Mouse (Mus musculus): ENCODE data around the gene Apoa2.

Apoa2 gene

DNA sequence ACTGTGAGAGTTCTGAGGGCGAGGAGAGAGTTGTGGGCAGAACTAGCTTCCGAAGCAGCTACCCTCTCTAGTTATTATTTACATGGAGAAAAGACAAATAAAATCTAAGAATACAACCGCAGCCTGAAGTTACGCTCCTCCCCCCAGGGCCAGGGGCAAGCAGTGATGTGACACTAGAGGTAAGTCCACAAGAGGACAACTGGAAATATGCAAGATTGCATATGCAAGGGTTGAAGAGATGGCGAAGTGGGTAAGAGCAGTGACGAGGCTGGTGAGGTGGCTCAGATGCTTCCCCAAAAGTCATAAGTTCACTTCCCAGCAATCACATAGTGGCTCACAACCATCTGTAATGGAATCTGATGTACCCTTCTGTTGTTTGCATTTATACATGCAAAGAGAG lies 1.7 kb upstream of the Apoa2 start:
- ChIA-PET CTCF (interaction anchor here in 3 of 4 experiments (0.6 to 3.0 kb wide), 6 partner anchors 9 to 86 kb away, joined by 3 to 18 read pairs (median 4); partner anchors contain the start of gene Ppox (in 1 of the 3)), POLR2A (interaction anchor here in 1 of 4 experiments (0.6 kb wide), 1 partner anchor 162 kb away, joined by 5 read pairs; no protein-coding TSS in a partner anchor)

DNA sequence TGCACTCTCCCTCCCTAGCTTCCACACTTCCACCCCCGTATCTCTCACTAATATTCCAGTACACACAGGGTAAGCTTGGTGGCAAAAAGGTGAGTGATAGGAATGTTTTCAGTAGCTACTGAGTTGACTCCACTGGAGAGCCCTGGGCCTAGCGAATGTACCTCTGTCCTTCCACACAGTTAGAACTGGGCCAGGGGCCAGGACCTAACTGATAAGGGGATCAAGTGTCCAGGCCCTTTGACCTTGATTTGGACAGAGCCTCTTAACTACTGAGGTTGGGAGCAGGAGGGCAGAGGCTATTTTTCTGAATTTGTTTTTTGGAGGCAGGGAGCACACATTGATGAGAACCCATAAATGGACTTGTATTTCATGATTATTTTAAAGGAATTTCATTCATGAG lies 1.1 kb upstream of the Apoa2 start:
- CTCF ChIA-PET = interaction anchor here in 1 of 4 experiments (2.0 kb wide), 1 partner anchor 15 kb away, joined by 4 read pairs; no protein-coding TSS in a partner anchor
- POLR2A ChIA-PET = no interaction called here

DNA sequence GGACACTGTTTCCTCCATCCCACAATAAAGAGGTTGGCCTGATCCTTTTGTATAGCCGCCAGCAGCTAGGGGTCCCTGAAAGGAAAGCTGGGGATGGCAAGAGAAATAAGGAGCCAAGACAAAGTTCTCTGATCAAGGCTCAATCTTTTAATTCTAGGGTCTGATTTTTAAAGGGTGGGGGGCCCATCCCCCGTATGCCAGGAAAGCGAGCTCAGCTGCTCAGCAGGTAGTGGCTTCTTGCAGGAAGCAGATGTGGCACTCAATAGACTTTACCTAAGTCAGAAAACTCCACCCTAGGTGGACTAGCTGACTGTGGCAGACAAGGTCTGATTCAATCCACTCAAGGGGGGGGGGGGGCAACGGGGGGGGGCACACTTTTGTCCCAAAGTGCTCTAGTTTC lies 1.9 kb downstream of the Apoa2 start:
- POLR2A ChIA-PET = interaction anchor here in 2 of 4 experiments (0.7 to 0.9 kb wide), 2 partner anchors 12 to 135 kb away, joined by 4 read pairs; no protein-coding TSS in a partner anchor
- CTCF ChIA-PET = interaction anchor here in 1 of 4 experiments (1.2 to 1.6 kb wide), 2 partner anchors 9 to 12 kb away, joined by 3 read pairs; no protein-coding TSS in a partner anchor

DNA sequence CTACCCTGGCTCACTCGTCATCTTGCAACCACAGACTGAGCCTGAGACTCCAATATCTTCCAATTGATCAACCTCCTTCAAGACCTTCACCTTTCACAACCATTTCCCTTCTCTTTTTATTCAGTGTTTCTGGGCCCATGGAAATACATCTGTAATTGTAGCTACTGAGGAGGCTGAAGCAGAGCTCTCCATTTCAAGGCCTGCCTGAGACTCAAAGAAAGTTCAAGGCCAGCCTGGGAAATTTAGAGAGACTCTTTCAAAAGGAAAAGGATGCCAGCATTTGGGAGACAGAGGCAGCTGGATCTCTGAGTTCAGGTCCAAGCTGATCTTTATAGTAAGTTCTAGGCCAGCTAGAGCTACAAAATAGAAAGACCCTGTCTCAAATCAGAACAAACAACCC lies 3.0 kb downstream of the Apoa2 start:
- CTCF ChIA-PET = interaction anchor here in 3 of 4 experiments (0.7 to 1.2 kb wide), 4 partner anchors 10 to 97 kb away, joined by 3 to 4 read pairs (median 4); partner anchors contain the start of gene Ndufs2 (in 1 of the 3)
- POLR2A ChIA-PET = interaction anchor here (0.7 to 1.2 kb wide), 5 partner anchors 10 to 348 kb away, joined by 3 to 5 read pairs (median 3); partner anchors contain the start of gene Klhdc9 (in 1 of the 4)

DNA sequence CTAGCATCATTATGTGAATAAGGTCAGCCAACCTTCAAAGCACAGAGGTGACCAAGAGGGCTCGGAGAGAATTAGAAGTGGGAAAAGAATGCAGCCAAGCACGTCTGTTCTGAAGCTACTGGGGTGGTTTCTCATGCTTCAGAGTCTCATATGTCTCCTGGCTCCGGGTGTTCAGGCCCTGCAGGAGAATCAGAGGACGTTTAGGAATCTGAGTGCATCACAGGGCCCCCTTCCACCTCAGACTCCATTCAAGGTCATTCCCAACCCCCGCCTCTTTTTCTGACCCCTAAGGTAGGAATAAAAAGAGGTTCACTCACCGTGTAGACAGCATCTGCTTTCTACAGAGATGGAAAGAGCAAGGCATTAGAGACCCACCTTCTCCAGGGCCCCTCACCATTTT lies 4.9 kb downstream of the Apoa2 start:
- ChIA-PET CTCF (interaction anchor here in 2 of 4 experiments (0.9 to 2.5 kb wide), 3 partner anchors 9 kb away, joined by 3 to 13 read pairs (median 7); no protein-coding TSS in a partner anchor), POLR2A (interaction anchor here in 3 of 4 experiments (0.5 to 1.9 kb wide), 6 partner anchors 9 to 51 kb away, joined by 3 to 5 read pairs (median 4); partner anchors contain the start of genes Pcp4l1 (in 1 of the 3) and Ppox (in 1 of the 3))

DNA sequence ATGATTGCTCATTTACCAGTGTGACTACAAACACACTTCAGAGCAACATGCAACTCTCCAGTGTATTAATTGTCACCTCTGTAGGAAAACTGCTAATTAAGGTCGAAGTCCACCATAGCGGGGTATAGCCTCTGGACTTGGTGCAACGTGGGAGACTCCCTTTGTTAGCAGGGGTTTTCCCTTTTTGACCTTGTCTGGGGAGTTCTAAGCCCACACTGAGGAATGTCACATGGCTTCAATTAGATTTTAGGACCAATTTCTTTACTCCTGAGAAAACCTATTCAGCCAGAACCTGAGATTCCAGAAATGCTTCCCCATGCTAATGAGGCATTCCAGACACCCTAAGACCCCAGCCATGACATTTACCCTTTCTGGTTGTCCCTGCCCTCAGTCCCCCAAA lies 5.4 kb downstream of the Apoa2 start:
- ChIA-PET POLR2A (interaction anchor here in 2 of 4 experiments (0.9 to 1.9 kb wide), 6 partner anchors 8 to 51 kb away, joined by 3 to 5 read pairs (median 4); partner anchors contain the start of gene Ppox (in 1 of the 2)), CTCF (interaction anchor here in 2 of 4 experiments (0.7 to 2.5 kb wide), 3 partner anchors 8 to 9 kb away, joined by 3 to 13 read pairs (median 7); no protein-coding TSS in a partner anchor)

DNA sequence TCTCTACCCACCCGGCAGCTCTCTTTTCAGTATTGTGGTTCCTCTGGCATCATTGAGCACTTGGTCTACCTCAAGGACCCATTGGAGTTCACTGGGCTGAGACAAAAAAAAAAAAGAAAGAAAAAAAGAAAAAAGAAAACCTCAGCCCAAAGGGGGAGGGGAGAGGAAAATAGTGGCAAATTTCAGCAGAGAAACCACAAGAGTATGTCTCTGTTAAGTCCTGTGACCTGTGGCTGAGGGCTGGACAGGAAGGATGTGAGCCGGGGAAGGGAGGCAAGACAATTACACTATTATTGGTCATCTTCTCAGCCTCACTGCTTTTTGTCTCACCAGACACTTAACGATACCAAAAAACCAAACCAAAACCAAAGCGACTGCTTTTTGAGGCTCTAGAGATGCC lies 7.0 kb downstream of the Apoa2 start:
- ChIA-PET CTCF (interaction anchor here in 3 of 4 experiments (0.5 to 2.7 kb wide), 3 partner anchors 9 to 225 kb away, joined by 3 to 8 read pairs (median 3); no protein-coding TSS in a partner anchor), POLR2A (interaction anchor here in 2 of 4 experiments (0.7 to 2.9 kb wide), 6 partner anchors 10 to 83 kb away, joined by 3 to 7 read pairs (median 4); partner anchors contain the start of gene Tomm40l (in 1 of the 2))

DNA sequence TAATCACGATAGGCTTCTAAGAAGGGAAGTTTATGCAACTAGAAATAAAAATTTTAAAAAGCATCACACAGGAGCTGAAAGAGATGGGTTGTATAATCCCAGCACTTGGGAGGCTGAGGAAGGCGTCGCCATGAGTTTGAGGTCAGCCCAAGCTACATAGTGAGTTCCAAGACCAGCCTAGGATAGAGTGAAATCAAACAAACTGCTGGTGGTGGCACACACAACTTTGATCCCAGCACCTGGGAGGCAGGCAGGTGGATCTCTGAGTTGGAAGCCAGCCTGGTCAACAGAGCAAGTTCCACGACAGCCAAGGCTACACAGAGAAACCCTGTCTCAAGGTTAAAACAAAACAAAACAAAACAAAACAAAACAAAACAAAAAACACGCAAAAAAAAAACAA lies 7.5 kb downstream of the Apoa2 start:
- ChIA-PET POLR2A (interaction anchor here in 2 of 4 experiments (0.8 to 2.9 kb wide), 5 partner anchors 10 to 77 kb away, joined by 3 to 7 read pairs (median 4); no protein-coding TSS in a partner anchor), CTCF (interaction anchor here in 2 of 4 experiments (0.5 to 2.7 kb wide), 2 partner anchors 9 to 12 kb away, joined by 3 to 8 read pairs; no protein-coding TSS in a partner anchor)

DNA sequence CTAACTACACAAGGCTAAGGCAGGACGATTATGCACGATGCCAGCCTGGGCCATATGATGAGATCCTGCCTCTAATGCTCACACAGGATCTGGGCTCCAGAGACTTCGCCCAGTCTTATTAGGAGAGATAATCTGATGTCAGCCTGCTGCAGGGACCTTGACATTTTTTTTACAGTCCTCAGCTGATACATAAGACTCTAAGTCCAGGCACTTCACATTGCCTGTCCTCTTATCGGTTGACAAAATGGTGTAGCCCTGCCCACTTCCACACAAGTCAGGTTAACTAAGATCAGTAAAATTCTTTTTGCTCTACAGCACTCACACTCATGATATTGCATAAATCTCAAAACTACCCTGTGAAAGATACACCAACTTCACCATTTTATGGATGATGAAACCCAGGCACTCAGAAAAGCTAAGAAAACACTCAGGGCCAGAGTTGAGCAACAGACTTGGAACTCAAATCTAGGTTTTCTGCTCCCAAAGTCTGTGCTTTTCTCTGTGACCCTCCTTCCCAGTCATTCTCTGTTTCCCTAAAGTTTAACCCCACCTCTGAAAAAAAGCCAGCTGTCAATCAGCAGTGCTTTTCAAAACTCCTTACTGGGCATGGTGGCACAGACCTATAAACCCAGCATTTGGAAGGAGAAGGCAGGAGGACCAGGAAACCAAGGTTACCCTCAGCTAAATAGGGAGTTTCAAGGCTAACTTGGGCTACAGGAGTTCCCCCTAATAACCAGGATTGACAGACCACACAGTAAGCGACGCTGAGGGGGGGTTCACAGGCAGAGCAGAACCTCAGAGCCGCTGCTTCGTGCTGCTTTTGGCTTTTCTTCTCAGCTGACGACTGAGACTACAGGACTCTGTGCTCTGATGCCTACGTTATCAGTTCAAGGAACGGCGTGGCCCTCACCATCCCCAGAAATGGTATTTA lies 8.2 kb downstream of the Apoa2 start:
- ChIA-PET CTCF (interaction anchor here in 1 of 4 experiments (1.1 to 2.7 kb wide), 2 partner anchors 8 to 12 kb away, joined by 3 to 8 read pairs; partner anchors contain the start of gene Apoa2), POLR2A (interaction anchor here in 3 of 4 experiments (0.7 to 2.9 kb wide), 9 partner anchors 8 to 144 kb away, joined by 3 to 7 read pairs (median 3); partner anchors contain the start of gene Apoa2 (in 1 of the 3))

DNA sequence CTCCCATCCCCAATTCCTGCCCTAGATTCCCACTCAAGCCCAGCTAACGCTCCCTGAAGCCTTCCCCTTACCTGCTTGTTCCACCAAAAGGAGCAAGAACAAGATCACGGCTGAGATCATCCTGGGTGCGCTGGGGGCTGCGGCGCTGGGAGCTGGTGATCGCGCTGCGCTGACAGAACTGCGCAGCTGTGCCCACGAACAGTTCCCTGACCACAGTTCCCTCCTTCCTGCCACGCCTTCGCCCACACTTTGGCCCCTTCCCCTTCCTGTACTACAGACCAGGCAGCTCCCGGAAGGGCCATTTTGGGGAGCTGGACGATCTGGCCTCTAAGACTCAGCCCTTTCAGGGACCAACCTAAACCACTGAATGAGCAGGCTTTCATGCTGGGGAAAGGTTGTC lies 9.3 kb downstream of the Apoa2 start, which contains the start of gene Fcer1g:
Gene Fcer1g, minus strand, starts transcription at position 240 of the 400 bp plus-strand sequence.
- POLR2A ChIA-PET = interaction anchor here in 2 of 4 experiments (0.7 to 2.9 kb wide), 10 partner anchors 9 to 177 kb away, joined by 3 to 7 read pairs (median 3); partner anchors contain the start of genes Apoa2 (in 1 of the 2), B4galt3 (in 1 of the 2), Ppox (in 1 of the 2) and Usf1 (in 1 of the 2)
- CTCF ChIA-PET = interaction anchor here in 1 of 4 experiments (0.6 to 2.7 kb wide), 4 partner anchors 9 to 47 kb away, joined by 3 to 8 read pairs (median 3); partner anchors contain the start of genes Apoa2 and Ppox

DNA sequence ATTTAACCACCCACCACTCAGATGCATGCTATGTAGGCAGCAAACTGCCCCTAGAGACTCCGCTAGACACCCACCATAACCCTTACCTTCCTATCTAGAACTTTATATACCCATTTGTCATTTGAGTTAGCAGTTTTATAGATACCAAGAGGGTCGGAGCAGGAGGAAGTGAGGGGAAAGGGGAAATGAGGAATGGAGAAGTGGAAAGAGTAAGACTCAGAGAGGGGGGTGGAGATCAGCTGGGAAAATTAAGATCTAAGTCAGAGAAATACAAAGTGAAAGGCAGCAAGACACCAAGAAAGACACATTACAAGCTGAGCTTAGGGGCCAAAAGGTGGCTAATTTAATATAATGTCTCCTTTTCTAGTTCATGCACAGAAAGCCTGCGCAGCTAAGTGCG lies 9.7 kb downstream of the Apoa2 start:
- POLR2A ChIA-PET = interaction anchor here in 2 of 4 experiments (1.1 to 2.9 kb wide), 9 partner anchors 9 to 177 kb away, joined by 3 to 7 read pairs (median 3); partner anchors contain the start of genes B4galt3 (in 1 of the 2), Ppox (in 1 of the 2) and Usf1 (in 1 of the 2)

DNA sequence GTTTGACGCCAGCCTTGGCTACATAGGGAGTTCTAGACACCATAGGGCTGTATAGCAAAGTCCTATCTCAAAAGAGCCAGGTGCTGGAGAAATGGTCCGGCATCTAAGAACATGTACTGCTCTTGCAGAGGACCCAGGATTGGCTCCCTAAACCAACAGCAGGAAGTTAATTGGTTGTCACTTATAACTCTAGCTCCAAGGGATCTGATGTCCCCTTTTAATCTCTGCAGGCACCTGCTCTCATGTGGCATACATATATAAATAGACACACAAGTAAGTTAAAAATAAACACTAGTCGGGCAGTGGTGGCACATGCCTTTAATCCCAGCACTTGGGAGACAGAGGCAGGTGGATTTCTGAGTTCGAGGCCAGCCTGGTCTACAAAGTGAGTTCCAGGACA lies 10.9 kb downstream of the Apoa2 start:
- ChIA-PET CTCF (interaction anchor here in 1 of 4 experiments (0.6 to 1.3 kb wide), 4 partner anchors 9 to 334 kb away, joined by 3 to 4 read pairs (median 4); no protein-coding TSS in a partner anchor), POLR2A (interaction anchor here in 2 of 4 experiments (0.9 to 1.6 kb wide), 7 partner anchors 8 to 28 kb away, joined by 3 to 4 read pairs (median 4); partner anchors contain the start of gene Tomm40l (in 1 of the 2))

More for the DNA sequence above, 9.7 kb downstream of the Apoa2 start:
- CTCF ChIA-PET = interaction anchor here in 1 of 4 experiments (1.2 to 2.7 kb wide), 4 partner anchors 14 to 333 kb away, joined by 3 to 8 read pairs (median 4); partner anchors contain the start of gene Ppox

DNA sequence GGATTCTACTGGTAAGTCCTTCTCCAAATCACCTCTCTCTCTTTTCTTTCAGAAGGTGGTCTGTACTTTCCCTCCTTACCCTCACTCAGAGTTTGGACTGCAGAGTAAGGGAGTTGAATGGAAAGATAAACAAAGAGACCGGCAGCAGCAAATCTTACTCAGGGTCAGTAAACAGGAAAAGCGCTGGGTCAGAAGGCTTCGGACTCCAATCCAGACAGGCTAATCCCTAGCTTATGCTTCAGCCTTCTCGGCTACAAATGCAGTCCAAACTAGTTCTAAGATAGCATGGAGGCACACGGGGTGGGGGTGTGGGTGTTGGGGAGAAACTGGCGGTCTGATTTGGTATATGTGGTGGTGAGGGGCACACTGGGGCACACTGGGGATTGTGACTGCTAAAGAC lies 12.6 kb downstream of the Apoa2 start:
- CTCF ChIA-PET = interaction anchor here in 2 of 4 experiments (0.9 to 2.3 kb wide), 7 partner anchors 8 to 336 kb away, joined by 3 to 12 read pairs (median 5); no protein-coding TSS in a partner anchor
- POLR2A ChIA-PET = interaction anchor here in 1 of 4 experiments (0.8 to 2.0 kb wide), 3 partner anchors 9 to 44 kb away, joined by 3 to 6 read pairs (median 5); partner anchors contain the start of gene Ppox

DNA sequence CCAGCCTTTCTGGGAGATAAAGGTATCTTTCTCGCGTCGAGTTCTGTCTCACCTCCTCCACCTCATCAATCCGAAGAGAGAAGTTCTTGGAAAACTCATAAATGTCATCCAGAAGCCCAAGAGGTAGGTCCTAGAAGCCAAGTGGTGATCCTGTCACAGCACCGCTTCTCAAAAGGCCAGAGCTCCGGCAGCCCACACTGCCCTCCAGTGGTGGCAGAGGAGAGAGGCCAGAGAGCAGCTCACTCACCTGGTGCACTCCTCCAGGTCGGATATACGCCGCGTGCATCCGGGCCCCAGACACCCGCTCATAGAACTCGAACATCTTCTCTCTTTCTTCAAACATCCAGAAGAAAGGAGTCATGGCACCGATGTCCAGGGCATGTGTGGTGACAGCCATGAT lies 13.6 kb downstream of the Apoa2 start:
- ChIA-PET POLR2A (interaction anchor here in 3 of 4 experiments (0.5 to 2.0 kb wide), 20 partner anchors 8 to 263 kb away, joined by 3 to 6 read pairs (median 3); partner anchors contain the start of genes Adamts4 (in 2 of the 3), B4galt3 (in 1 of the 3) and Ppox (in 1 of the 3)), CTCF (interaction anchor here (0.5 to 2.9 kb wide), 52 partner anchors 8 to 347 kb away, joined by 3 to 18 read pairs (median 4); partner anchors contain the start of genes Tomm40l (in 2 of the 4), Adamts4 (in 1 of the 4), Apoa2 (in 1 of the 4) and B4galt3 (in 1 of the 4))

DNA sequence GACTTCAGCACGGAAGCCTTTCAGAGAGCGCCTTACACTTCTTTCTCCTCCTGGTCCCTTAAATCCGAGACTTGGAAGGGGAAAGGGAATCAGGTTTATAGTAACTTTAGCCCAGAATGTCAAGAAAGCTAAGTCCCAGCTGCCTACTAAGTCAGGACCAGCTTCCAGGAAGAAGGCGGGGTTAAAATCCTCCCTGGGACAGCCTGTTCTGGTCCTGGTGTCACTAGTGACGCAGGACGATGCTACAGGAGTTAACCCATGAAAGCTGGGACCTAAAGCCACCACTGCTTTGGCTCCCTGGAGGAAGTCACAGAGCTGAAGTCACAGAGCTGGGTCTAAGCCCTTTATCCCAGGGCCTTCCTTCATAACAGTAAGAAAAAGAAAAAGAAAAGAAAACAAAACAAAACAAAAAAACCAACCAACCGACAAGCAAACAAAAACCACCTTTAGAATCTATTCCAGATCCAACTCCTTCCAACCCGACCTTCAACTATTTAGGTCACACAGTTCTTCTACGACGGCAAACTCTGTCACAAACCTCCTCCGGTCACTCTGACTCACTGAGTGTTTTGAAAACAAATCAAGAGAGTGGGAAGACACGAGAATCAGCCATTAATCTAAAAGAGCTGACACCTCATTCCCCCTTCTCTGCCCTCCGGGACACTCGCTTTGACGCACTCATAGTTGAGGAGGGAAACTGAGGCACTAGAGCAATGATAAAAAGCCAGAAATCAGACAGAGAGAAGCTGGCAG lies 15.3 kb downstream of the Apoa2 start:
- CTCF ChIA-PET = interaction anchor here in 2 of 4 experiments (1.1 to 2.9 kb wide), 3 partner anchors 19 to 129 kb away, joined by 3 to 18 read pairs (median 3); partner anchors contain the start of gene Tomm40l (in 1 of the 2)
- POLR2A ChIA-PET = interaction anchor here in 3 of 4 experiments (0.6 to 1.8 kb wide), 10 partner anchors 10 to 129 kb away, joined by 3 to 8 read pairs (median 4); partner anchors contain the start of genes B4galt3 (in 1 of the 3), Nit1 (in 1 of the 3) and Pfdn2 (in 1 of the 3)

DNA sequence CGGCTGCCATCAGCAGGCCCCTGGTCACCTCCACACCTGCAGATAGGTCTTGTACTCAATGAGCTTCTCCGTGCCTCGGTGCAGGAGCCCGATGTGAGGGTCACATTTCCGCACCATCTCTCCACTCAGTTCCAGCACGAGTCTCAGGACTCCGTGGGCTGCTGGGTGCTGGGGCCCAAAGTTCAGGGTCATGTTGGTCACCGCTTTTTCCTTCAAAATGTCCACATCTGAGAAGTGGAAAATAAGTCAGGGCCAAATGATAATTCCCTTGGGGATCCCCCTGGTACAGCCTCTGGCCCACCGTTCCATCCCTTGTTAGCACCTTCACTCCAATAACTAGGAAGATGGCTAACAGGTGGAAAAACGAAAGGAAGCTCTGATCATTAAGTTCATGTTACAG lies 16.1 kb downstream of the Apoa2 start:
- ChIA-PET POLR2A (interaction anchor here in 2 of 4 experiments (0.6 to 1.8 kb wide), 10 partner anchors 10 to 122 kb away, joined by 3 to 8 read pairs (median 3); partner anchors contain the start of genes Adamts4 (in 1 of the 2), Nit1 (in 1 of the 2) and Pfdn2 (in 1 of the 2)), CTCF (interaction anchor here in 1 of 4 experiments (1.1 to 1.9 kb wide), 3 partner anchors 10 to 130 kb away, joined by 3 to 7 read pairs (median 5); partner anchors contain the start of genes Adamts4, Ndufs2 and Ppox)
